Mouse (Mus musculus): Measurements from ENCODE around the gene B3galt4.
"Not testable (repeated sequence)": the region's sequence is repeated elsewhere in the genome, so short reads cannot be mapped to it uniquely, and the experiment has no call there.

B3galt4 gene

GRCm38 (mm10) chr17:33919351-33920281 lies 31.7 kb downstream of the B3galt4 start:
- DNase-seq: peak; percentile 54

GRCm38 (mm10) chr17:33918293-33919203 lies 32.7 kb downstream of the B3galt4 start:
- no peak for DNase-seq

GRCm38 (mm10) chr17:33917656-33918292 lies 33.5 kb downstream of the B3galt4 start:
- DNase-seq: no peak

- DNase-seq: no peak
Observed at GRCm38 (mm10) chr17:33916847-33917655, 34.2 kb downstream of the B3galt4 start.

- DNase-seq: no peak
Observed at GRCm38 (mm10) chr17:33916294-33916693, 35.0 kb downstream of the B3galt4 start.

GRCm38 (mm10) chr17:33915671-33916250 lies 35.5 kb downstream of the B3galt4 start, which contains the start of the genes Tapbp and Zbtb22:
Gene Tapbp, plus strand, starts transcription at chr17:33915899.
Gene Zbtb22, plus strand, starts transcription at chr17:33915904.
- DNase-seq: peak; percentile 96

GRCm38 (mm10) chr17:33914969-33915391 lies 36.3 kb downstream of the B3galt4 start:
- no peak for DNase-seq

- DNase-seq: no peak
Observed at GRCm38 (mm10) chr17:33913905-33914304, 37.4 kb downstream of the B3galt4 start.

GRCm38 (mm10) chr17:33913264-33913663 lies 38.0 kb downstream of the B3galt4 start:
- DNase-seq: no peak

GRCm38 (mm10) chr17:33911813-33912414 lies 39.4 kb downstream of the B3galt4 start:
- no peak for DNase-seq

GRCm38 (mm10) chr17:33911052-33911812 lies 40.1 kb downstream of the B3galt4 start:
- no peak for DNase-seq

- DNase-seq: no peak
Observed at GRCm38 (mm10) chr17:33910346-33911051, 40.8 kb downstream of the B3galt4 start.

GRCm38 (mm10) chr17:33909869-33910250 lies 41.4 kb downstream of the B3galt4 start:
- DNase-seq: no peak

GRCm38 (mm10) chr17:33909077-33909868 lies 42.0 kb downstream of the B3galt4 start, which contains the start of gene Daxx:
Gene Daxx, plus strand, starts transcription at chr17:33909414.
- DNase-seq: peak; percentile 99

GRCm38 (mm10) chr17:33908331-33909076 lies 42.8 kb downstream of the B3galt4 start:
- no peak for DNase-seq

- not testable (repeated sequence) for DNase-seq
Observed at GRCm38 (mm10) chr17:33904835-33905234, 46.5 kb downstream of the B3galt4 start, which contains the start of gene Platr17. Gene Platr17, plus strand, starts transcription at chr17:33905135.

- not testable (repeated sequence) for DNase-seq
Observed at GRCm38 (mm10) chr17:33903911-33904651, 47.2 kb downstream of the B3galt4 start.

Data from right cerebral cortex, adult 18-20 months (tissue).